Mouse (Mus musculus): ENCODE results near the gene Slc12a9. TPM values are rescaled to one million over a fixed set of nuclear protein-coding genes. Genes with fewer than 3 reads are reported as not detected.

The Slc12a9 gene
- polyA plus RNA-seq, 1 experiment: 7.3 TPM

DNA sequence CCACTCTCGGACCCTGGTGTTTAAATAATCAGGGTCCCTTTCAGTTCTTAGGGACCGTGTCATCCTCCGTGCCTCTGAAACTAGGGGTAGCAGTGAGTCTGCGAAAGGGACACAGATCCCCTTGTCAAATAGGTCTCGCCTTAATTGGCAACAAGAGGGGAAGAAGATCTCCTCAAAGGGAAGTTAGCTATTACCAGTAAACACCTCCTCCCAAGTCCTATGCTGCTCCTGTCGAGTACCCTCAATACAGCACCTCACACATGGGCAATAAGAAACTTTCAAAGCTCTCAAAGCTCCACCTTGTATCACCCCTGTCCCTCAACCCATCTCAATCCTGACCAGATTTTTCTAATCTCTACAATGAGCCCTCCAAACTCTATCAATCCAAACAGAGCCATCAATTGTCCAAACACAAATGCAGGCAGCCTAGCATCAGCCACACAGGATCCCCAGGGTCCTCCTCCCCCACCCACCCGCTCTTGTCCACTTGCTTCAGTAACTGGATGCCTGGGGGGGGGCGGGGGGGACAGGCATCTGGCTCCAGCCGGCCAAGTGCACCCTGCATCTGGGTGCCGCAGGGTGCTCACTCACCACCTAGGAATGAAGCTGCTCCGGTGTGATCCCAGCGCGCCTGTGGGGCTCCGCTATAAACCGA, 413 bp downstream of the Slc12a9 start:
- peak overlapping the region; percentile 31 for H3ac ChIP-seq (ENCODE audit: control insufficient read depth, insufficient read length, low read depth)
- peak overlapping the region; percentile 56 for H3K4me3 ChIP-seq (ENCODE audit: insufficient read depth, poor library complexity, severe bottlenecking)
- TF ChIP-seq MAX (IDR thresholded peaks at IDR 0.05) (no peak), FOSL1 (IDR thresholded peaks at IDR 0.05; ENCODE audit: insufficient read depth, low read length, poor library complexity, severe bottlenecking) (no peak), CEBPB (IDR thresholded peaks at IDR 0.05; ENCODE audit: low read depth) (no peak), USF1 (IDR thresholded peaks at IDR 0.05; ENCODE audit: low read depth) (no peak), MYOD1 (IDR thresholded peaks at IDR 0.05; ENCODE audit: control insufficient read depth, insufficient read length, low read depth) (no peak), CTCF (IDR thresholded peaks at IDR 0.05; ENCODE audit: control insufficient read depth, insufficient read depth, insufficient read length) (no peak), MYOG (IDR thresholded peaks at IDR 0.05; ENCODE audit: control insufficient read depth, extremely low read depth, insufficient read length) (no peak)
- no peaks in the 10 kb centered on the region for H3K27me3 ChIP-seq (ENCODE audit: control insufficient read depth, insufficient read depth, insufficient read length)
- H3K79me2 ChIP-seq (ENCODE audit: control insufficient read depth, insufficient read depth): no peaks in the 10 kb centered on the region
- no peaks in the 10 kb centered on the region for H3K79me3 ChIP-seq (ENCODE audit: low read depth)
- H3K36me3 ChIP-seq (ENCODE audit: control insufficient read depth, insufficient read depth): no peaks in the 10 kb centered on the region

DNA sequence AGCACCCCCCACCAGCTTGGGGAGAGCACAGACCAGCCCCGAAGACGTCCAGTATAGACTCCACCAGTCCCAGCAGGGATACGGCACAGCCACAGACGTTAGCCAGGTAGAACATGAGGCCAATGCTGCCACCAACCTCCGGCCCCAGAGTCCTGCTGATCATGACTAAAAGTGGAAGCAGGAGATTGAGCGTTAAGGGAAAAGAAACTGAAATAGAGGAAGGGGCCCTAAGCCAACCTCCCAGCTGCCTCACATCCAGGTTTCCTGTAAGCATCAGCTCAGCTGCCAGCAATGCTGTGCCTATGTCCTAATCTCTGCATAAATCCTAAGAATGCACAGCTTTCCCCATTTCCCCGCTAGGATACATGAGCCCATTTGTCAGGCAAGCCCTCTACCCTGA, 2.5 kb downstream of the Slc12a9 start:
- no peak overlapping the region for H3ac ChIP-seq (ENCODE audit: control insufficient read depth, insufficient read length, low read depth)
- no peaks in the 10 kb centered on the region for H3K79me3 ChIP-seq (ENCODE audit: low read depth)
- no peaks in the 10 kb centered on the region for H3K27me3 ChIP-seq (ENCODE audit: control insufficient read depth, insufficient read depth, insufficient read length)
- H3K79me2 ChIP-seq (ENCODE audit: control insufficient read depth, insufficient read depth): no peaks in the 10 kb centered on the region
- H3K4me3 ChIP-seq (ENCODE audit: insufficient read depth, poor library complexity, severe bottlenecking): no peak overlapping the region
- H3K36me3 ChIP-seq (ENCODE audit: control insufficient read depth, insufficient read depth): no peaks in the 10 kb centered on the region
- no peak for TF ChIP-seq MYOD1 (IDR thresholded peaks at IDR 0.05; ENCODE audit: control insufficient read depth, insufficient read length, low read depth)
- TF ChIP-seq CTCF (IDR thresholded peaks at IDR 0.05; ENCODE audit: control insufficient read depth, insufficient read depth, insufficient read length): no peak
- no peak for TF ChIP-seq MYOG (IDR thresholded peaks at IDR 0.05; ENCODE audit: control insufficient read depth, extremely low read depth, insufficient read length)
- TF ChIP-seq USF1 (IDR thresholded peaks at IDR 0.05; ENCODE audit: low read depth): no peak
- TF ChIP-seq CEBPB (IDR thresholded peaks at IDR 0.05; ENCODE audit: low read depth): no peak
- TF ChIP-seq MAX (IDR thresholded peaks at IDR 0.05): no peak

DNA sequence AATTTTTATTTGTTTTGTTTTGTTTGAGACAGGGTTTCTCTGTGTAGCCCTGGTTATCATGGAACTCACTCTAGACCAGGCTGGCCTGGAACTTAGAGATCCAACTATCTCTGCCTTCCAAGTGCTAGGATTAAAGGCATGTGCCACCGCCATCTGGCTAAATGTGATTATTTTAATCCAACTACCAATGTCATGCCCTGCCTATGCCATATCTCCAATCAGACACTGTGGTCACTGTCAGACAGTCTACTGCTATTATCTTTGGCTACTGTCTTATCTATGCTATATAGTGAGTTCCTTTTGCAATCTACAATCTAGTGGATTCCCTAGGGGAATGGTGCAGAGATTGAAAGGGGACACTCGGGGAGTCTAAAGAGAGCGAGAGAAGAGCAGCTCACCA, 12.4 kb downstream of the Slc12a9 start:
- no peaks in the 10 kb centered on the region for H3K79me2 ChIP-seq (ENCODE audit: control insufficient read depth, insufficient read depth)
- no peak overlapping the region for H3ac ChIP-seq (ENCODE audit: control insufficient read depth, insufficient read length, low read depth)
- H3K36me3 ChIP-seq (ENCODE audit: control insufficient read depth, insufficient read depth): peaks cover 7% of the 10 kb centered on the region
- H3K27me3 ChIP-seq (ENCODE audit: control insufficient read depth, insufficient read depth, insufficient read length): no peaks in the 10 kb centered on the region
- TF ChIP-seq MYOD1 (IDR thresholded peaks at IDR 0.05; ENCODE audit: control insufficient read depth, insufficient read length, low read depth): no peak
- no peak for TF ChIP-seq USF1 (IDR thresholded peaks at IDR 0.05; ENCODE audit: low read depth)
- no peak for TF ChIP-seq CTCF (IDR thresholded peaks at IDR 0.05; ENCODE audit: control insufficient read depth, insufficient read depth, insufficient read length)
- TF ChIP-seq MAX (IDR thresholded peaks at IDR 0.05): no peak
- no peak for TF ChIP-seq FOSL1 (IDR thresholded peaks at IDR 0.05; ENCODE audit: insufficient read depth, low read length, poor library complexity, severe bottlenecking)
- no peak for TF ChIP-seq MYOG (IDR thresholded peaks at IDR 0.05; ENCODE audit: control insufficient read depth, extremely low read depth, insufficient read length)
- no peak for TF ChIP-seq CEBPB (IDR thresholded peaks at IDR 0.05; ENCODE audit: low read depth)
- H3K4me3 ChIP-seq (ENCODE audit: insufficient read depth, poor library complexity, severe bottlenecking): no peak overlapping the region
- H3K79me3 ChIP-seq (ENCODE audit: low read depth): no peaks in the 10 kb centered on the region

DNA sequence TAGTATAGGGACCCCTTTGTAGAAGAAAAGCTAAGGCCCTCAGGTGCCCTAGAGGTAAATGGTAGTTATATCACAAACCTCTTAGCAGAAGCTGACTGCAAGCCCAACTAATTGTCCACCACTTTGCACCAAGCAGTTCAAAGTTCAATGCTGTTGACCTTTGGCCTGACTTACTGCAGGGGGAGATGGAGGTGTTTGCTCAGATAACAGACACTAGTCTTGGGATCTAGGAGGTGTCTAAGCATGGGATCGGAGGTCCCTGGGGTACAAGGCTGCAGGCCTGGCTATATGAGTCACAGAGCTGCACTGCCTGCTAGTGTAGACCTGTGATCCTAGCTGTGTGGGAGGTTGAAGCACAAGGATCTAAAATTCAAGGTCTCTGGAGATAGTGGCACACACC, 14.8 kb downstream of the Slc12a9 start:
- Histone ChIP-seq H3K4me3 (ENCODE audit: insufficient read depth, poor library complexity, severe bottlenecking) (no peak overlapping the region), H3ac (ENCODE audit: control insufficient read depth, insufficient read length, low read depth) (no peak overlapping the region), H3K36me3 (ENCODE audit: control insufficient read depth, insufficient read depth) (peaks cover 7% of the 10 kb centered on the region), H3K79me2 (ENCODE audit: control insufficient read depth, insufficient read depth) (peaks cover 3% of the 10 kb centered on the region), H3K79me3 (ENCODE audit: low read depth) (peaks cover 3% of the 10 kb centered on the region), H3K27me3 (ENCODE audit: control insufficient read depth, insufficient read depth, insufficient read length) (no peaks in the 10 kb centered on the region)
- TF ChIP-seq USF1 (IDR thresholded peaks at IDR 0.05; ENCODE audit: low read depth): no peak
- no peak for TF ChIP-seq CEBPB (IDR thresholded peaks at IDR 0.05; ENCODE audit: low read depth)
- TF ChIP-seq MYOG (IDR thresholded peaks at IDR 0.05; ENCODE audit: control insufficient read depth, extremely low read depth, insufficient read length): no peak
- no peak for TF ChIP-seq CTCF (IDR thresholded peaks at IDR 0.05; ENCODE audit: control insufficient read depth, insufficient read depth, insufficient read length)
- TF ChIP-seq MYOD1 (IDR thresholded peaks at IDR 0.05; ENCODE audit: control insufficient read depth, insufficient read length, low read depth): no peak
- TF ChIP-seq MAX (IDR thresholded peaks at IDR 0.05): no peak
- no peak for TF ChIP-seq FOSL1 (IDR thresholded peaks at IDR 0.05; ENCODE audit: insufficient read depth, low read length, poor library complexity, severe bottlenecking)

DNA sequence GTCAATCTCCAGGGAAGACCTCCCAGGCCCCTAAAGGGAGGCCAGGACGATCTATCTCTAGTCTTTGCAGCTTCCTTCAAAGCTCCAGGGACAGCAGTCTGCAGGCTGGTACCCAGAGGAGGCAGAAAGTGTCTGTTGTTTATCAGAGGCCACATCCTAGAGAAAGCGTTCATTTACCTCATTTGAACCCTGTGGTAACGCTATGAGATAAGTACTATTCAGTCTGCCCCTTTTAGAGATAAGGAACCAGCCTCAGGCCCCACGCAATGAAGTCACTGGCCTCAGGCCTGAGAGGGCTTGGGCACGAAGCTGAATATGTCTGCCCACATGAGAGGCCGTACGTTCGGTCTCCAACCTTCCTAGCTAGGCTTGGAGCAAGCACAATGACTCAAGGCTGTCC, 16.0 kb downstream of the Slc12a9 start:
- H3K36me3 ChIP-seq (ENCODE audit: control insufficient read depth, insufficient read depth): peaks cover 7% of the 10 kb centered on the region

More for the DNA sequence above, 16.0 kb downstream of the Slc12a9 start:
- Histone ChIP-seq H3K79me2 (ENCODE audit: control insufficient read depth, insufficient read depth) (peaks cover 15% of the 10 kb centered on the region), H3ac (ENCODE audit: control insufficient read depth, insufficient read length, low read depth) (no peak overlapping the region), H3K4me3 (ENCODE audit: insufficient read depth, poor library complexity, severe bottlenecking) (no peak overlapping the region), H3K27me3 (ENCODE audit: control insufficient read depth, insufficient read depth, insufficient read length) (no peaks in the 10 kb centered on the region), H3K79me3 (ENCODE audit: low read depth) (peaks cover 14% of the 10 kb centered on the region)
- TF ChIP-seq CEBPB (IDR thresholded peaks at IDR 0.05; ENCODE audit: low read depth) (no peak), CTCF (IDR thresholded peaks at IDR 0.05; ENCODE audit: control insufficient read depth, insufficient read depth, insufficient read length) (no peak), MYOG (IDR thresholded peaks at IDR 0.05; ENCODE audit: control insufficient read depth, extremely low read depth, insufficient read length) (no peak), USF1 (IDR thresholded peaks at IDR 0.05; ENCODE audit: low read depth) (no peak), FOSL1 (IDR thresholded peaks at IDR 0.05; ENCODE audit: insufficient read depth, low read length, poor library complexity, severe bottlenecking) (no peak), MAX (IDR thresholded peaks at IDR 0.05) (no peak), MYOD1 (IDR thresholded peaks at IDR 0.05; ENCODE audit: control insufficient read depth, insufficient read length, low read depth) (no peak)

Measured in C2C12 (cell line).